Mouse (Mus musculus): ENCODE measurements around the gene Ikzf3. TPM values are rescaled to one million over a fixed set of nuclear protein-coding genes. Genes with fewer than 3 reads are reported as not detected.
A peak's percentile ranks its signal among the peaks of the same experiment; 100 is the strongest.

Gene Ikzf3
- 0.08 TPM in 1 of 2 replicates, not detected in the other for polyA plus RNA-seq (2014; fragmentation: Nextera tagmentation; extraction: Ambion mirVana)

DNA sequence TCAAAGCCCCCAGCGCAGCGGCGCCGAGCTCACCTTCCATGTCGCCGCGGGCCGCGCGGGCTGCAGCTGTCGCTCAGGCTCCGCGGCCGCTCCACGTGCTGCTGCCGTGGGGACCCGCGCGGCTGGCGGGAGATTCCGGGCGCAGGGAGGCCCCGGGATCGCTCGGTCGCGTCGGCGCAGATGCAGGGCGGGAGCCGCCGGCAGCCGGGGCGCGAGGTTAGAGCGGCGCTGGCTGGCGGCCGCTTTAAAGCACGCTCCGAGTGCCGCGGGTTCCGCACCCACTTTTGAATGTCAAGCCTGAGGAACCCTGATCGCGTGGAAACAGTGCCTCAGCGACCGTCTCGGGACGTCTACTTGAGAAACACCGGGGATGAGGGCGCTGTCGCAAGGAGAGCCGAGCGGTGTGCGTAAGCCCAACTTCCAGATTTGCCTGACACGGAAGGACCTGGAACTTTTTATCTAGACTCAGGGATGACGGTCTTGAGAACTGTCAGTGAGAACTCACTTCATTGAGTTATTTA is at the start of gene Ikzf3:
Gene Ikzf3, minus strand, starts transcription at position 321 of the 521 bp plus-strand sequence.
- Histone ChIP-seq H3K4me2 (ENCODE audit: low read depth, low read length, severe bottlenecking) (peak within 1 kb of the TSS; percentile 70), H3K36me3 (ENCODE audit: control insufficient read depth, insufficient read depth, low read length) (no peaks in the 10 kb centered on the region), H3K27ac (ENCODE audit: low read depth, low read length) (no peak within 1 kb of the TSS), H3K9me3 (ENCODE audit: control insufficient read depth, low read length) (no peaks in the 10 kb centered on the region), H3K9ac (ENCODE audit: low read length) (peak within 1 kb of the TSS; percentile 12), H3K4me3 (ENCODE audit: low read depth, low read length) (peak within 1 kb of the TSS; percentile 35), H3K4me1 (replicated peaks; ENCODE audit: control insufficient read depth, insufficient read depth, low read length) (peaks cover 8% of the 10 kb centered on the region; the same call in 1 of the 2 replicates), H3K27me3 (ENCODE audit: control insufficient read depth, insufficient read depth, low read length) (peaks cover 61% of the 10 kb centered on the region)
- DNase-seq (ENCODE audit: low spot score) (peak; percentile 69), ATAC-seq (replicated peaks; ENCODE audit: low FRiP score) (no peak)
- under 1% methylated on average over 58 of the region's 58 CpGs for WGBS

GRCm38 (mm10) chr11:98595473-98595872 is 49.6 kb upstream of the Ikzf3 start:
- Histone ChIP-seq H3K9ac (ENCODE audit: low read length) (no peak overlapping the region), H3K36me3 (ENCODE audit: control insufficient read depth, insufficient read depth, low read length) (no peaks in the 10 kb centered on the region), H3K4me2 (ENCODE audit: low read depth, low read length, severe bottlenecking) (no peak overlapping the region), H3K4me3 (ENCODE audit: low read depth, low read length) (no peak overlapping the region), H3K4me1 (replicated peaks; ENCODE audit: control insufficient read depth, insufficient read depth, low read length) (no peaks in the 10 kb centered on the region), H3K27ac (ENCODE audit: low read depth, low read length) (no peak overlapping the region), H3K9me3 (ENCODE audit: control insufficient read depth, low read length) (no peaks in the 10 kb centered on the region), H3K27me3 (ENCODE audit: control insufficient read depth, insufficient read depth, low read length) (no peaks in the 10 kb centered on the region)
- WGBS: 84% methylated on average over 10 of the region's 10 CpGs
- DNase-seq (ENCODE audit: low spot score) (no peak), ATAC-seq (replicated peaks; ENCODE audit: low FRiP score) (no peak)

GRCm38 (mm10) chr11:98595021-98595420 is 49.2 kb upstream of the Ikzf3 start:
- ATAC-seq (replicated peaks; ENCODE audit: low FRiP score) (no peak), DNase-seq (ENCODE audit: low spot score) (no peak)
- 82% methylated on average over 6 of the region's 6 CpGs for WGBS
- Histone ChIP-seq H3K4me1 (replicated peaks; ENCODE audit: control insufficient read depth, insufficient read depth, low read length) (no peaks in the 10 kb centered on the region), H3K27me3 (ENCODE audit: control insufficient read depth, insufficient read depth, low read length) (no peaks in the 10 kb centered on the region), H3K9ac (ENCODE audit: low read length) (no peak overlapping the region), H3K4me2 (ENCODE audit: low read depth, low read length, severe bottlenecking) (no peak overlapping the region), H3K9me3 (ENCODE audit: control insufficient read depth, low read length) (no peaks in the 10 kb centered on the region), H3K27ac (ENCODE audit: low read depth, low read length) (no peak overlapping the region), H3K4me3 (ENCODE audit: low read depth, low read length) (no peak overlapping the region), H3K36me3 (ENCODE audit: control insufficient read depth, insufficient read depth, low read length) (no peaks in the 10 kb centered on the region)

DNA sequence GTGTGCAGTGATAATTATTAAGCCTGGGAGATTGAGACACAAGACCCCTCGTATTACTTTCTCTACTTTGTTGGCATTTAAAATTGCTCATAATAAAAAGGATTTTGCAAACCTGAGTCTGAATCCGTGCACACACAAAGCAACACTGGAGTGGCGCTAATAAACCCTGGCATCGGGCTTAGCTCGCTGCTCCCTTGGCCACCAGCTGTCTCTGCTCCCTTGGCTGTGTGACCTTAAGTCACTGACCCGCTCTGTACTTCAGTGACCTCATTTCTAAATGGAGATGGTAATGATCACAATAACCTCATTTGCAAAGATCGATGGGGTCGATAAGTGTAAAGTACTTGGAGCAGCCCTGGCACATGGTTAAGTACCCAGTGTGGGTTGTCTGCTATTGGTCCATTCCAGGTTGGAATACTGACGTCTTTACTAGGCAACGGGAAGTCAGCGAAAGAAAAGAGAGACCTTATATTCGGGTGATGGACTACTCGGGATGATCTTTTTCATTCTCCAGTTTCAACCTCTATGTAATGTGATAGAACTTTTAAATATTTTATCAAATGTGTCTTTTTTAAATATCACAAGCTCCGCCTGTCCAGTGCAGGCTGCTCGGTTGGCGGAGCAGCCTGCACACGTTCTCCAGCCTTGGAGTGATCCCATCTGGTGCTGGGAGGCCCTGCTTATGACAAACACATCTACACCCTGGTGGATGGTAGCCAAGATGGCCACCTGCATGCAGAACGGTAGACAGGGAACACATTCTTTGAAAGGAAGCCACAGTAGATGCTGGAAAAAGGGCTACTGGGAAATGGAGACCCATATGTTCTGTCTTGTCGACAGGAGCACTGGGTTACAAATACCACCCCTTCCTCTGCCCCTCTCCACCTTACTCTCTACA is 45.0 kb upstream of the Ikzf3 start:
- no peak for DNase-seq (ENCODE audit: low spot score)
- Histone ChIP-seq H3K36me3 (ENCODE audit: control insufficient read depth, insufficient read depth, low read length) (no peaks in the 10 kb centered on the region), H3K9me3 (ENCODE audit: control insufficient read depth, low read length) (no peaks in the 10 kb centered on the region), H3K27me3 (ENCODE audit: control insufficient read depth, insufficient read depth, low read length) (no peaks in the 10 kb centered on the region), H3K4me1 (replicated peaks; ENCODE audit: control insufficient read depth, insufficient read depth, low read length) (peaks cover 16% of the 10 kb centered on the region), H3K4me2 (ENCODE audit: low read depth, low read length, severe bottlenecking) (no peak overlapping the region), H3K27ac (ENCODE audit: low read depth, low read length) (no peak overlapping the region), H3K9ac (ENCODE audit: low read length) (no peak overlapping the region), H3K4me3 (ENCODE audit: low read depth, low read length) (no peak overlapping the region)
- ATAC-seq (replicated peaks; ENCODE audit: low FRiP score): no peak
- WGBS: 78% methylated on average over 19 of the region's 19 CpGs

GRCm38 (mm10) chr11:98589306-98589705 is 43.5 kb upstream of the Ikzf3 start:
- H3K4me3 ChIP-seq (ENCODE audit: low read depth, low read length): no peak overlapping the region
- H3K4me1 ChIP-seq (replicated peaks; ENCODE audit: control insufficient read depth, insufficient read depth, low read length): peaks cover 20% of the 10 kb centered on the region
- no peaks in the 10 kb centered on the region for H3K36me3 ChIP-seq (ENCODE audit: control insufficient read depth, insufficient read depth, low read length)
- 90% methylated on average over 8 of the region's 8 CpGs for WGBS
- H3K27me3 ChIP-seq (ENCODE audit: control insufficient read depth, insufficient read depth, low read length): no peaks in the 10 kb centered on the region
- ATAC-seq (replicated peaks; ENCODE audit: low FRiP score): no peak
- no peaks in the 10 kb centered on the region for H3K9me3 ChIP-seq (ENCODE audit: control insufficient read depth, low read length)
- H3K9ac ChIP-seq (ENCODE audit: low read length): no peak overlapping the region
- H3K4me2 ChIP-seq (ENCODE audit: low read depth, low read length, severe bottlenecking): no peak overlapping the region
- H3K27ac ChIP-seq (ENCODE audit: low read depth, low read length): no peak overlapping the region
- DNase-seq (ENCODE audit: low spot score): no peak

- no peak overlapping the region for H3K4me3 ChIP-seq (ENCODE audit: low read depth, low read length)
- no peaks in the 10 kb centered on the region for H3K9me3 ChIP-seq (ENCODE audit: control insufficient read depth, low read length)
- no peak overlapping the region for H3K4me2 ChIP-seq (ENCODE audit: low read depth, low read length, severe bottlenecking)
- H3K27ac ChIP-seq (ENCODE audit: low read depth, low read length): no peak overlapping the region
- ATAC-seq (replicated peaks; ENCODE audit: low FRiP score): no peak
- H3K9ac ChIP-seq (ENCODE audit: low read length): no peak overlapping the region
- 76% methylated on average over 6 of the region's 6 CpGs for WGBS
- no peak for DNase-seq (ENCODE audit: low spot score)
- H3K36me3 ChIP-seq (ENCODE audit: control insufficient read depth, insufficient read depth, low read length): no peaks in the 10 kb centered on the region
- peaks cover 20% of the 10 kb centered on the region for H3K4me1 ChIP-seq (replicated peaks; ENCODE audit: control insufficient read depth, insufficient read depth, low read length)
- H3K27me3 ChIP-seq (ENCODE audit: control insufficient read depth, insufficient read depth, low read length): no peaks in the 10 kb centered on the region
Observed at GRCm38 (mm10) chr11:98588833-98589281, 43.0 kb upstream of the Ikzf3 start.

DNA sequence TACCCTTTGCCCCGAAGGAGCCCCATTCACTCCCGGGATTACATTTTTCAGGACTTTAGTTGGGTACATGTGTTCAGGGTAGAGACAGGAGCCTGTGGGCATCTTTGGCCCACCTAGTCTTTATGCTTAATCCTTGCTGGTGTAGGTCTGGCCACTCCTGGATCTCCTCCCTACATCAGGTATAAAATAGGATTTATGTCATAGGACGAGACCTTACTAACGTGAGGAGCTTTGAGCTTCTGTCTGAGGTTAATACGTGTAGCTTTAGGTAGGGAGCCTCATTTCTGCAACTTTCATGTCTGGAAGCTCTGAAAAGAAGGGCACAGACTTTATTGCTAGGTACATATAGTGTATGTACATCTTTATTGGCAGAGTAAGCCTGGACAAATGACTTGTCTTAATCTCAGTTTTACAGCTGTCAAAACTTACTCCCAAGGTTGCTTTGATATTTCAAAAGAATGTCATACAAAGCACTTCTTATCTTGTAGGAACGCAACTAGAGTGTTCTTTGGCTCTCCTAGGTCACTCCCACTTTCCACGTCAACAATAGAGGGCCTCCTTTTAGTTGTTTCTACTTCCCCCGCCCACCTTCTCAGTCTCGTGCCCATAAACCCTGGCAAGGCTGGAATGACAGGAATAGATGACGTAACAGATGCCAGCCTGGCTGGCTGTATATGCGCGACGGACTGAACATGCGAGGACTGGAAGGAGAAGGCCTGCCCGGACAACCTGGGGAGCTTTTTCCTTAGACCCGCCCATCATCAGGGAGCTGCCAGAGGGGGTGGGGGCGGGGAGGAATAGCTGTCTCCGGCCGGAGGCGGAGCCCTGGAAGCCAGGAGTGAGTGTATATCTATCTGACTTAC is 42.1 kb upstream of the Ikzf3 start:
- peak overlapping the region; percentile 70 for H3K4me2 ChIP-seq (ENCODE audit: low read depth, low read length, severe bottlenecking)
- H3K36me3 ChIP-seq (ENCODE audit: control insufficient read depth, insufficient read depth, low read length): no peaks in the 10 kb centered on the region; the same call in 1 of the 2 replicates
- H3K27me3 ChIP-seq (ENCODE audit: control insufficient read depth, insufficient read depth, low read length): no peaks in the 10 kb centered on the region
- whole genome bisulfite sequencing: 4% methylated on average over 20 of the region's 20 CpGs
- H3K4me3 ChIP-seq (ENCODE audit: low read depth, low read length): peak overlapping the region; percentile 62
- peak; percentile 76 for DNase-seq (ENCODE audit: low spot score)
- peak overlapping the region; percentile 72 for H3K9ac ChIP-seq (ENCODE audit: low read length)
- peak overlapping the region; percentile 70; the same call in 1 of the 2 replicates for H3K27ac ChIP-seq (ENCODE audit: low read depth, low read length)
- H3K4me1 ChIP-seq (replicated peaks; ENCODE audit: control insufficient read depth, insufficient read depth, low read length): peaks cover 20% of the 10 kb centered on the region
- H3K9me3 ChIP-seq (ENCODE audit: control insufficient read depth, low read length): no peaks in the 10 kb centered on the region
- ATAC-seq (replicated peaks; ENCODE audit: low FRiP score): peak; percentile 13; the same call in 1 of the 2 replicates

DNA sequence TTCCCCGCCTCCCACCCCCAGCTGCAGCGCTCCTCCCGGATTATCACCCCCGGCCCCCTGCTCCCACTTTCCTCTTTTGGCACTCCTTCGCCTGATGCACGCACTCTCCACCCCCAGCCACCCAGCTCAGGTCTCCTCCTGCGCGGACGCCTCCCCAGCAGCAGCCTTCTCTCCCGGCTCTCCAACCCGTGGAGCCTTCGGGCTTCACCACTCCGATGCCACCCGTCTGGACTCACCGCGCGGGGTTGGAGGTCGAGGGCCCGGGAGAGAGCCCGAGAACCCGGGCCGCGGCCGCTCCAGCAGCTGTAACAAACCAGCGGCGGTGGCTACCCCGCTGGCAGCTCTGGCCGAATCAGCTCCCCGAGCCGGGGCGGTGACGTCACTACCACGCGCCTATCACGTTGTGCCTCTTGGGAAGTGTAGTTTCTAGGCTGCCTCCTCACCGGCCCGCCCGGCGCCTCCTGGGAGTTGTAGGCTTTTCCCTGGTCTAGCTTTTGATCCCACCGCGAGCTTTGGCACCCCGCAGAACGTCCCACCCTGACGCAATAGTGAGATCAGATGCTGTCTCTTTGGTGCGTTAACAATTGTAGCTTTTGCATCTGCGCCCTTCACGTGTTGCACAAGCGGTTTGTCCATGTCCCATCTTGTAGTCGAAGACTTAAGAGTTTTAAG is 41.2 kb upstream of the Ikzf3 start, which contains the start of gene Ormdl3:
Gene Ormdl3, minus strand, starts transcription at position 477 of the 672 bp plus-strand sequence.
- peak within 1 kb of the TSS; percentile 62 for H3K4me3 ChIP-seq (ENCODE audit: low read depth, low read length)
- no peaks in the 10 kb centered on the region for H3K9me3 ChIP-seq (ENCODE audit: control insufficient read depth, low read length)
- H3K27ac ChIP-seq (ENCODE audit: low read depth, low read length): peak within 1 kb of the TSS; percentile 70; the same call in 1 of the 2 replicates
- peaks cover 20% of the 10 kb centered on the region for H3K4me1 ChIP-seq (replicated peaks; ENCODE audit: control insufficient read depth, insufficient read depth, low read length)
- H3K9ac ChIP-seq (ENCODE audit: low read length): peak within 1 kb of the TSS; percentile 72
- peak within 1 kb of the TSS; percentile 78 for H3K4me2 ChIP-seq (ENCODE audit: low read depth, low read length, severe bottlenecking)
- no peaks in the 10 kb centered on the region; the same call in 1 of the 2 replicates for H3K36me3 ChIP-seq (ENCODE audit: control insufficient read depth, insufficient read depth, low read length)
- ATAC-seq (replicated peaks; ENCODE audit: low FRiP score): peak; percentile 91
- DNase-seq (ENCODE audit: low spot score): peak; percentile 100
- WGBS: under 1% methylated on average over 49 of the region's 49 CpGs
- no peaks in the 10 kb centered on the region for H3K27me3 ChIP-seq (ENCODE audit: control insufficient read depth, insufficient read depth, low read length)

Measured in forebrain, embryonic 11.5 days (tissue).